Mouse (Mus musculus): ENCODE measurements at regions not wholly inside any gene's neighbourhood (a gene's known extent, or its start where the extent isn't known, plus 50 kb on each side); places are given as distances from the start of the nearest gene placed in this dataset.

- peak; percentile 35; the same call in 1 of the 2 replicates for ATAC-seq
- Histone ChIP-seq H3K9ac (replicated peaks) (no peak overlapping the region), H3K4me3 (ENCODE audit: low read depth, low read length) (no peak overlapping the region), H3K9me3 (ENCODE audit: low read length) (no peaks in the 10 kb centered on the region), H3K27ac (ENCODE audit: low read depth) (no peak overlapping the region), H3K36me3 (replicated peaks; ENCODE audit: insufficient read depth, low read length) (no peaks in the 10 kb centered on the region), H3K27me3 (ENCODE audit: insufficient read depth, low read length) (no peaks in the 10 kb centered on the region), H3K4me1 (ENCODE audit: insufficient read depth) (peaks cover 12% of the 10 kb centered on the region), H3K4me2 (ENCODE audit: low read depth, low read length) (no peak overlapping the region)
- TF ChIP-seq EP300 (IDR thresholded peaks at IDR 0.05; ENCODE audit: low read depth), result no peak
- TF ChIP-seq CTCF (IDR thresholded peaks at IDR 0.05; ENCODE audit: low read depth), result no peak
- DNase-seq, result no peak
- WGBS (ENCODE audit: insufficient replicate concordance), result 79% methylated on average over 13 of the region's 13 CpGs
Observed at GRCm38 (mm10) chr2:45236168-45236700, 119.0 kb upstream of the Zeb2 start.

GRCm38 (mm10) chr2:45234148-45234547, 117.0 kb upstream of the Zeb2 start:
- H3K4me2 ChIP-seq (ENCODE audit: low read depth, low read length), result no peak overlapping the region
- no peaks in the 10 kb centered on the region for H3K36me3 ChIP-seq (replicated peaks; ENCODE audit: insufficient read depth, low read length)
- no peak for TF ChIP-seq EP300 (IDR thresholded peaks at IDR 0.05; ENCODE audit: low read depth)
- no peak for TF ChIP-seq CTCF (IDR thresholded peaks at IDR 0.05; ENCODE audit: low read depth)
- WGBS (ENCODE audit: insufficient replicate concordance), result 79% methylated on average over 1 of the region's 1 CpGs
- H3K9ac ChIP-seq (replicated peaks), result no peak overlapping the region
- H3K9me3 ChIP-seq (ENCODE audit: low read length), result no peaks in the 10 kb centered on the region
- DNase-seq, result no peak
- peaks cover 1% of the 10 kb centered on the region for H3K4me1 ChIP-seq (ENCODE audit: insufficient read depth)
- no peak for ATAC-seq
- H3K27me3 ChIP-seq (ENCODE audit: insufficient read depth, low read length), result no peaks in the 10 kb centered on the region
- H3K27ac ChIP-seq (ENCODE audit: low read depth), result no peak overlapping the region
- H3K4me3 ChIP-seq (ENCODE audit: low read depth, low read length), result no peak overlapping the region

DNA sequence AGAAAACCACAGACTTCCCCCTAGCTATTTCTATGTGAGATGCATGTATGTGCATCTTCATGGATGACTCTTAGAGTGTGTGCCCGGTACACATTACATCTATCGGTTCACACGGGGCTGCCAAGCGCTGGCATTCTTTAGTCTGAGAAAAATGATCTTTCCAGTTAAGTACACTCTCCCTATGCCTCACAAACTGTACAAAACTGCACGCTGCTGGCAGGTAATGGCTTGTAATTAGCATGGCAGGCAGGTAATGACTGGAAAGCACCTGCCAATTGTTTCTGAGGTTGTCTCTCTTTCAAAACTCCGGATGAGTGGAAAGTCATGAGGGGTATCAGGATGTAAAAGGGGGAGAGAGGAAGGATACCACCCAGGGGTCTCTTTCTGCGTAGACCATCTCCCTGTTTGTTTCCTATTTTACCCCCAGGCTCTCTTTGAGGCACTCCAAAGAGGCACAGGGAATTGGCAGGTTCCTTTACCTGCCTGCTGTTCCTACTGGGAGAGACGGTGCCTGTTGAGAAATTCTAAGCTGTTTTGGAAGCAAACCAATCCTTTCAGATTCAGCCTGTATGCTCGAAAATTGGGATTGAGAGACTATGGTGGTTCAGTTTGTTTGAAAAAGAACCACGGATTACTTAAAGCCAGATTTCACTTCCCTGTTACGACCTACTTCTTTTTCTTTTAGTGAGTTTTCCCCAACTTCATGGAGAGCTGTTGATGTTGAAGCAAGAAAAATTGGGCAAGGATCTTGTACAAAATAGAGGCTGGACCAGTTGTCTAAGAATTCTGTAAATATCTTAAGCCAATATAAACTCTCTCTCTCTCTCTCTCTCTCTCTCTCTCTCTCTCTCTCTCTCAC, 113.4 kb upstream of the Zeb2 start:
- 71% methylated on average over 11 of the region's 11 CpGs for WGBS (ENCODE audit: insufficient replicate concordance)
- H3K27ac ChIP-seq (ENCODE audit: low read depth), result no peak overlapping the region
- no peak overlapping the region for H3K4me2 ChIP-seq (ENCODE audit: low read depth, low read length)
- no peaks in the 10 kb centered on the region for H3K9me3 ChIP-seq (ENCODE audit: low read length)
- H3K9ac ChIP-seq (replicated peaks), result no peak overlapping the region
- no peaks in the 10 kb centered on the region for H3K27me3 ChIP-seq (ENCODE audit: insufficient read depth, low read length)
- H3K4me1 ChIP-seq (ENCODE audit: insufficient read depth), result no peaks in the 10 kb centered on the region
- TF ChIP-seq EP300 (IDR thresholded peaks at IDR 0.05; ENCODE audit: low read depth) (no peak), CTCF (IDR thresholded peaks at IDR 0.05; ENCODE audit: low read depth) (no peak)
- H3K4me3 ChIP-seq (ENCODE audit: low read depth, low read length), result no peak overlapping the region
- ATAC-seq (no peak), DNase-seq (no peak)
- no peaks in the 10 kb centered on the region for H3K36me3 ChIP-seq (replicated peaks; ENCODE audit: insufficient read depth, low read length)

DNA sequence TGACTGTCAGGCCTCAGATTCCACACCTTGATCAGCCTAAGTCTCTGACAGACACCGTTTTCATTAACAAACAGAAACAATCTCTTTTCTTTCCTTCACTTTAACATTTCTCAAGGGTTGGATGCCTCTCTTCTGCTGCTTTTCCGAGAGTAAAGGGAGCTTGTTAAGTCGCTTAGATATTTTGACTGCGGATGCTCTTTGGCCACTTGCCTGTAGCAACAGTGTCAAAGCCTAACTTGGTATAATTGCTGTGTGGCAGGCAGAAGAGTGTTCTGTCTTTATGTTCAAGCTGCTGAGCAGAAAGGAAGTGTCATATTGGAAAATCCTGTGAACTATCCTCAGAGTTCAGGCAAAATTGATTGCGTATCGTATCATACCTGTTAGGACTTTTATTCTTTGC, 112.3 kb upstream of the Zeb2 start:
- ATAC-seq (no peak), DNase-seq (no peak)
- 85% methylated on average over 6 of the region's 6 CpGs for WGBS (ENCODE audit: insufficient replicate concordance)
- H3K4me2 ChIP-seq (ENCODE audit: low read depth, low read length), result no peak overlapping the region
- no peak overlapping the region for H3K27ac ChIP-seq (ENCODE audit: low read depth)
- no peak overlapping the region for H3K4me3 ChIP-seq (ENCODE audit: low read depth, low read length)
- H3K27me3 ChIP-seq (ENCODE audit: insufficient read depth, low read length), result no peaks in the 10 kb centered on the region
- H3K9ac ChIP-seq (replicated peaks), result no peak overlapping the region
- no peaks in the 10 kb centered on the region for H3K36me3 ChIP-seq (replicated peaks; ENCODE audit: insufficient read depth, low read length)
- TF ChIP-seq CTCF (IDR thresholded peaks at IDR 0.05; ENCODE audit: low read depth) (no peak), EP300 (IDR thresholded peaks at IDR 0.05; ENCODE audit: low read depth) (no peak)
- H3K9me3 ChIP-seq (ENCODE audit: low read length), result no peaks in the 10 kb centered on the region
- H3K4me1 ChIP-seq (ENCODE audit: insufficient read depth), result no peaks in the 10 kb centered on the region

DNA sequence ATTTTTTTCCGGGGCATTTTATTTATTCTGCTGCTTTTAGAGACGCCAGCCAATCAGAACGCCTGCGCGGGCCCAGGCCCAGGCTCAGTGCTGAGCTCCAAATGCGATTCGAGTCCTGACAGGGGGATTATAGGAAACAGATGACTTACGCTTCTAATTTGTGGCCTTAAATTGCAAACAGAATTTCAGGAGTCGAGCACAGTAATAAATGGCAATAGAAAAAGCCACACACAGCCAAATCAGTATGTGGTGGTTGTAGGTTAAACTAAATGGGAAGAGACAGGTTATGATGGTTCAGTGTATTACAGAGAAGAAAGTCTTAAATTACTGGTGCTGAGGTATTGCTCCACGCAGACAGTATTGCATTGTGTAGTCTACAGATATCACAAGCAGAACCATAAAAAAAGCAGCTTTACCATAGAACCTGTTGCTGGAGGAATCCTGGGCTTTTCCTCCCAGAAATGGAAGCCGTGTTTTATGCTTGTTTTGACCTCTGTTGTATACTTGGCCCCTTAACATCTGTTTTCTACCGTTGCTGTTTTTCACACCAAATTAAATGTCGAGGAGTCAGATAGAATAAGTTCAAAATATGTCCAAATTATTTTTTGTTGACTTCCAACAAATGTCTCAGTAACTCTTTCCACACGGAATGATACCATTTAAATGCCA, 110.2 kb upstream of the Zeb2 start:
- Histone ChIP-seq H3K9me3 (ENCODE audit: low read length) (no peaks in the 10 kb centered on the region), H3K27me3 (ENCODE audit: insufficient read depth, low read length) (no peaks in the 10 kb centered on the region), H3K9ac (replicated peaks) (no peak overlapping the region), H3K4me3 (ENCODE audit: low read depth, low read length) (no peak overlapping the region), H3K4me2 (ENCODE audit: low read depth, low read length) (no peak overlapping the region), H3K4me1 (ENCODE audit: insufficient read depth) (no peaks in the 10 kb centered on the region), H3K36me3 (replicated peaks; ENCODE audit: insufficient read depth, low read length) (no peaks in the 10 kb centered on the region), H3K27ac (ENCODE audit: low read depth) (no peak overlapping the region)
- WGBS (ENCODE audit: insufficient replicate concordance), result 67% methylated on average over 14 of the region's 14 CpGs
- ATAC-seq (no peak), DNase-seq (no peak)
- no peak for TF ChIP-seq EP300 (IDR thresholded peaks at IDR 0.05; ENCODE audit: low read depth)
- no peak for TF ChIP-seq CTCF (IDR thresholded peaks at IDR 0.05; ENCODE audit: low read depth)

GRCm38 (mm10) chr2:45226045-45226370, 108.8 kb upstream of the Zeb2 start:
- Histone ChIP-seq H3K9me3 (ENCODE audit: low read length) (no peaks in the 10 kb centered on the region), H3K36me3 (replicated peaks; ENCODE audit: insufficient read depth, low read length) (no peaks in the 10 kb centered on the region), H3K27ac (ENCODE audit: low read depth) (no peak overlapping the region), H3K4me3 (ENCODE audit: low read depth, low read length) (no peak overlapping the region), H3K9ac (replicated peaks) (no peak overlapping the region), H3K4me1 (ENCODE audit: insufficient read depth) (no peaks in the 10 kb centered on the region), H3K4me2 (ENCODE audit: low read depth, low read length) (no peak overlapping the region), H3K27me3 (ENCODE audit: insufficient read depth, low read length) (no peaks in the 10 kb centered on the region)
- 79% methylated on average over 4 of the region's 4 CpGs for WGBS (ENCODE audit: insufficient replicate concordance)
- no peak for TF ChIP-seq CTCF (IDR thresholded peaks at IDR 0.05; ENCODE audit: low read depth)
- no peak for TF ChIP-seq EP300 (IDR thresholded peaks at IDR 0.05; ENCODE audit: low read depth)
- DNase-seq (no peak), ATAC-seq (no peak)
